Mouse (Mus musculus) kidney, embryonic 16.5 days (tissue): Measurements from ENCODE around the gene Cobll1. TPM values are rescaled to one million over a fixed set of nuclear protein-coding genes. Genes with fewer than 3 reads are reported as not detected.

Experiments used
- ATAC-seq: fragments of 200-750 bp; cut with Nextera tagmentation; 2 replicates; pipeline ENCODE4 v1.8.0; 2017; ENCODE audit warnings: moderate TSS enrichment; ENCODE audit not compliant: low FRiP score, low TSS enrichment
- H3K27ac ChIP-seq: fragments of 300-500 bp; sonication (generic); 2 replicates; pipeline ENCODE4 v1.5.1; 2014; ENCODE audit warnings: low read length
- H3K27me3 ChIP-seq: fragments of 300-500 bp; sonication (generic); 2 replicates; pipeline ENCODE4 v1.6.1; 2014; ENCODE audit warnings: low read length, control low read depth, mixed read lengths; ENCODE audit not compliant: insufficient read depth
- H3K36me3 ChIP-seq: fragments of 300-500 bp; sonication (generic); 2 replicates; pipeline ENCODE4 v1.6.1; 2014; ENCODE audit warnings: low read length, control low read depth, mixed read lengths; ENCODE audit not compliant: insufficient read depth
- H3K4me1 ChIP-seq: fragments of 300-500 bp; sonication (generic); 2 replicates; pipeline ENCODE4 v1.6.1; 2014; ENCODE audit warnings: low read length, control low read depth, mixed read lengths; ENCODE audit not compliant: insufficient read depth
- H3K4me2 ChIP-seq: fragments of 300-500 bp; sonication (generic); replicated peaks from 2 replicates; pipeline ENCODE4 v1.6.1; 2014; ENCODE audit warnings: low read depth, low read length
- H3K4me3 ChIP-seq: fragments of 300-500 bp; sonication (generic); 2 replicates; pipeline ENCODE4 v1.5.1; 2014; ENCODE audit warnings: mild to moderate bottlenecking, low read length
- H3K9ac ChIP-seq: fragments of 300-500 bp; sonication (generic); replicated peaks from 2 replicates; pipeline ENCODE4 v1.6.1; 2014; ENCODE audit warnings: low read length
- H3K9me3 ChIP-seq: fragments of 300-500 bp; sonication (generic); 2 replicates; pipeline ENCODE4 v1.6.1; 2016; ENCODE audit warnings: low read length, control low read depth
- WGBS: fragments of 180-500 bp; shearing (Covaris S2); extraction: QIAGEN DNeasy Blood & Tissue Kit; methylation state at CpG from one replicate; pipeline ENCODE4 v1.1.7; 2014; 5-methylcytosine and 5-hydroxymethylcytosine counted together
- polyA plus RNA-seq: library from polyadenylated mRNA; unstranded; fragments of >200 nt; fragmentation: Nextera tagmentation; extraction: Ambion mirVana; gene quantifications from 2 replicates; pipeline ENCODE4 v1.2.1, GENCODE M21; 2015

The Cobll1 gene
- polyA plus RNA-seq, 1 experiment from 2014 or later, result 21.2 TPM

GRCm38 (mm10) chr2:65095571-65095970 is 143.6 kb downstream of the Cobll1 start:
- Histone ChIP-seq H3K9me3 (no peaks in the 10 kb centered on the region), H3K27ac (no peak overlapping the region), H3K36me3 (0 out of 2 replicates have a peak, but pooled peaks cover 7% of the 10 kb centered on the region), H3K9ac (no peak overlapping the region), H3K4me3 (no peak overlapping the region), H3K4me1 (peaks cover 3% of the 10 kb centered on the region; the same call in 1 of the 2 replicates), H3K4me2 (no peak overlapping the region), H3K27me3 (no peaks in the 10 kb centered on the region)
- WGBS, result 65% methylated on average over 6 of the region's 6 CpGs
- no peak for ATAC-seq

- no peak for ATAC-seq
- Histone ChIP-seq H3K4me3 (no peak overlapping the region), H3K4me1 (peaks cover 3% of the 10 kb centered on the region; the same call in 1 of the 2 replicates), H3K27me3 (no peaks in the 10 kb centered on the region), H3K36me3 (0 out of 2 replicates have a peak, but pooled peaks cover 7% of the 10 kb centered on the region), H3K9me3 (no peaks in the 10 kb centered on the region), H3K9ac (no peak overlapping the region), H3K4me2 (no peak overlapping the region), H3K27ac (no peak overlapping the region)
- WGBS, result 80% methylated on average over 2 of the region's 2 CpGs
Observed at GRCm38 (mm10) chr2:65093990-65094389, 145.2 kb downstream of the Cobll1 start.

- Histone ChIP-seq H3K4me1 (peaks cover 3% of the 10 kb centered on the region; the same call in 1 of the 2 replicates), H3K4me3 (no peak overlapping the region), H3K9ac (no peak overlapping the region), H3K36me3 (0 out of 2 replicates have a peak, but pooled peaks cover 3% of the 10 kb centered on the region), H3K4me2 (no peak overlapping the region), H3K9me3 (no peaks in the 10 kb centered on the region), H3K27me3 (no peaks in the 10 kb centered on the region), H3K27ac (no peak overlapping the region)
- ATAC-seq, result no peak
- WGBS, result 62% methylated on average over 2 of the region's 2 CpGs
Observed at GRCm38 (mm10) chr2:65090986-65091385, 148.2 kb downstream of the Cobll1 start.

- Histone ChIP-seq H3K4me2 (no peak overlapping the region), H3K27ac (no peak overlapping the region), H3K4me3 (no peak overlapping the region), H3K4me1 (no peaks in the 10 kb centered on the region), H3K9me3 (no peaks in the 10 kb centered on the region), H3K36me3 (no peaks in the 10 kb centered on the region), H3K9ac (no peak overlapping the region), H3K27me3 (no peaks in the 10 kb centered on the region)
- no peak for ATAC-seq
- WGBS, result 83% methylated on average over 3 of the region's 3 CpGs
Observed at GRCm38 (mm10) chr2:65087197-65087596, 152.0 kb downstream of the Cobll1 start.

- H3K4me2 ChIP-seq, result no peak overlapping the region
- no peaks in the 10 kb centered on the region for H3K9me3 ChIP-seq
- ATAC-seq, result no peak
- H3K27ac ChIP-seq, result no peak overlapping the region
- H3K36me3 ChIP-seq, result no peaks in the 10 kb centered on the region
- H3K4me3 ChIP-seq, result no peak overlapping the region
- no peaks in the 10 kb centered on the region for H3K4me1 ChIP-seq
- H3K9ac ChIP-seq, result no peak overlapping the region
- no peaks in the 10 kb centered on the region for H3K27me3 ChIP-seq
Observed at GRCm38 (mm10) chr2:65083411-65083810, 155.8 kb downstream of the Cobll1 start.

- Histone ChIP-seq H3K27me3 (no peaks in the 10 kb centered on the region), H3K4me3 (no peak overlapping the region), H3K36me3 (no peaks in the 10 kb centered on the region), H3K27ac (no peak overlapping the region), H3K9ac (no peak overlapping the region), H3K4me2 (no peak overlapping the region), H3K4me1 (no peaks in the 10 kb centered on the region), H3K9me3 (no peaks in the 10 kb centered on the region)
- no peak for ATAC-seq
- 67% methylated on average over 3 of the region's 3 CpGs for WGBS
Observed at GRCm38 (mm10) chr2:65077544-65077943, 161.7 kb downstream of the Cobll1 start.

- no peak overlapping the region for H3K27ac ChIP-seq
- H3K36me3 ChIP-seq, result no peaks in the 10 kb centered on the region
- no peaks in the 10 kb centered on the region for H3K4me1 ChIP-seq
- H3K4me3 ChIP-seq, result no peak overlapping the region
- no peak overlapping the region for H3K9ac ChIP-seq
- no peaks in the 10 kb centered on the region for H3K9me3 ChIP-seq
- 93% methylated on average over 5 of the region's 5 CpGs for WGBS
- H3K27me3 ChIP-seq, result no peaks in the 10 kb centered on the region
- no peak overlapping the region for H3K4me2 ChIP-seq
- no peak for ATAC-seq
Observed at GRCm38 (mm10) chr2:65075840-65076239, 163.4 kb downstream of the Cobll1 start.

- Histone ChIP-seq H3K4me3 (no peak overlapping the region), H3K9ac (no peak overlapping the region), H3K36me3 (no peaks in the 10 kb centered on the region), H3K4me2 (no peak overlapping the region), H3K9me3 (no peaks in the 10 kb centered on the region), H3K4me1 (no peaks in the 10 kb centered on the region), H3K27me3 (no peaks in the 10 kb centered on the region), H3K27ac (no peak overlapping the region)
- WGBS, result 76% methylated on average over 4 of the region's 4 CpGs
- ATAC-seq, result no peak
Observed at GRCm38 (mm10) chr2:65075431-65075830, 163.8 kb downstream of the Cobll1 start.

- no peaks in the 10 kb centered on the region for H3K9me3 ChIP-seq
- H3K27me3 ChIP-seq, result no peaks in the 10 kb centered on the region
- no peak overlapping the region for H3K4me2 ChIP-seq
- no peaks in the 10 kb centered on the region for H3K36me3 ChIP-seq
- no peaks in the 10 kb centered on the region for H3K4me1 ChIP-seq
- 64% methylated on average over 3 of the region's 3 CpGs for WGBS
- no peak overlapping the region for H3K4me3 ChIP-seq
- H3K27ac ChIP-seq, result no peak overlapping the region
- ATAC-seq, result no peak
- no peak overlapping the region for H3K9ac ChIP-seq
Observed at GRCm38 (mm10) chr2:65072205-65072604, 167.0 kb downstream of the Cobll1 start.

- no peaks in the 10 kb centered on the region for H3K27me3 ChIP-seq
- H3K36me3 ChIP-seq, result no peaks in the 10 kb centered on the region
- H3K4me2 ChIP-seq, result no peak overlapping the region
- H3K27ac ChIP-seq, result no peak overlapping the region
- no peaks in the 10 kb centered on the region for H3K9me3 ChIP-seq
- no peaks in the 10 kb centered on the region for H3K4me1 ChIP-seq
- ATAC-seq, result no peak
- H3K9ac ChIP-seq, result no peak overlapping the region
- H3K4me3 ChIP-seq, result no peak overlapping the region
- 88% methylated on average over 2 of the region's 2 CpGs for WGBS
Observed at GRCm38 (mm10) chr2:65053764-65054163, 185.4 kb downstream of the Cobll1 start.
